Mouse (Mus musculus): ENCODE results near the gene Hlf.

Gene Hlf

DNA sequence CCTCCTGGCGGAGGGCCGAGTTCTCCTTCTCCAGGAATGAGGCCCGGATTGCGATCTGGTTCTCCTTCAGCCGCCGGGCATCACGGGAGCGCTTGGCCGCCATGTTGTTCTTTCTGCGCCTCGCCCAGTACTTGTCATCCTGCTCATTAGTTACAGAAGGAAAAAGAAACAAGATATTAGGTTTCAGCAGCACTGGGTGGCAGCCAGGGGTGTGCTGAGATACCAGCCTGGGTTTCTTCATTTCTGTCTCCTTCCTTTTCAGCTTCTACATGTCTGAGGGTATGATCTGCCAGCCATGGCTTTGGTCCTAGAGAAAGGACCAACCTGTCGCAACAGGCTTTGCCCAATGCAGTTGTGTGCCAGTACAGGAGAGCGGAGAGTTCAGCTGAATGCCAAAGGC, 49.9 kb downstream of the Hlf start:
- no peak for DNase-seq (ENCODE audit: low spot score)

DNA sequence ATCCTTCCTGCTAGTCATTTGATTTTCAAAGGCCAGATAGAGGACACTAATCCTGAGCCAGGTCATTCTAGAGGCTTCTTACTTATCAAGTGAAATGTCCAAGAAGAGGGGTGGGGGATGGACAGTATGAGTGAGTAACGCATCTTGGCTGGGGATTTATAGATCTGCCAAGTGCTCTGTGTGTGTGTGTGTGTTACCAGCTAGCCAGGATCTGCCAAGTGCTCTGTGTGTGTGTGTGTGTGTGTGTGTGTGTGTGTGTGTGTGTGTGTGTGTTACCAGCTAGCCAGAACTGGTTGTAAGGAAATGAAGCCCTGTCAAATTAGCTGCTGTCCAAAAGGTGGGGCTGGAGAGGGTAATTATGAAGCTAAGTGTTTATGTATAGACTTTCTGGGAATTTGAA, 55.9 kb downstream of the Hlf start:
- no peak for DNase-seq (ENCODE audit: low spot score)

DNA sequence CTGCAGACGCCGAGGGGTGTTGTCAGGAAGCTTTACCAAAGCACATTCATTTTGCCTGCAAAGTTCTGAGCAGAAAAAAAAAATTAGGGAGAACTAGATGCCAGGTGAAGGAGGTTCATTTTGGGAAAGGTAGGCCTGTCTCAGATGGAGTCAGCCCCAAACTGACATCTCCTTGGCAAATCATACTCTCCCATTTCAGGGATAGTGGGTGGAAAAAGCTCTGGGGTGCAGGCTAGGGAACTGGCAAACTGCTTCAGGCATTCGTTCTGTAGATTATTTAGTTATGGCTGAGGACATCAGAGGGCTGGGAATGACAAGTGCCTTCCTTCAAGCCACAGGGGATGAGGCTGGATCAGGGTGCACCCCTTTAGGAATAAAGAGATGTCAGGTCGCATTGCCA, 58.0 kb downstream of the Hlf start:
- DNase-seq (ENCODE audit: low spot score): no peak

DNA sequence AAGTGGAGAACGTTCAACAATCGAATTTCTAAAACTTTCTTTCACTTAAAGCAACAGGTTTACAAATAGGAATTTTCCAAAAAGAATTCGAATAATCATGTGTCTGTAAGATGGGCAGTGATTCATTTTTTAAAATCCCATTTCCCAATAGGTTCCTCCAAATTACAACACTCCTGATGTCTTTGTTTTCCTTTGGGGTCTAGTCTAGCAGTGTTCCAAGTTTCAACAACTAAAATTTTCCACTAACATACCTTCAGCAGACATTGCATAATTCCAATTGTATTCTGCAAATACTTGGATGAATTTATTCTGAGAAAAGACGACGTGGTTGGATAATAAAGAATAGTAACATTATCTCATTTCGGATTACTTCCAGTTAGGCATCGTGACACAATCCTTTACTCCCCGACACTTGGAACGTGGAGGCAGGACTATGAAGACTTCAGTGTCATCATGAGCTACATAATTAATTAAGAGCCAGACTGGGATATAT, 60.4 kb downstream of the Hlf start:
- DNase-seq (ENCODE audit: low spot score): no peak

DNA sequence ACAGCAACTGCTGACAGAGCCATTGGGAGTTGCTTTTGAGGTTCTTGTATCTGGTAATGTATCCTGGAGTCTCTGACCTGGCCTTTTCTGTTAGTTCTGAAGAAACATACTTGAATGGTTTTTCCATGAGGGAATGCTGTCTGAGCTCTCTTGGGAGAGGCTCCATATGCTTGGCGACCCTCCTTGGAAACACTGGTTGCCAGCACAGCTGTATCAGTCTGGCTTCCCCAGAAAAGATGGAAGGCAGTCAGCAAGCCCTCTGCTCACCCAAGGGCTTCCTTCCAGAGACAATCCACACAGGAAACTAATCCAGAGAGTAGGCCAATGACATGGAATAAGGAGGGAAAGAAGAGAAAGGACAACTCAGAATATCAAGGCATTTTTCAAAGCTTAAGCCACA, 63.9 kb downstream of the Hlf start:
- no peak for DNase-seq (ENCODE audit: low spot score)

DNA sequence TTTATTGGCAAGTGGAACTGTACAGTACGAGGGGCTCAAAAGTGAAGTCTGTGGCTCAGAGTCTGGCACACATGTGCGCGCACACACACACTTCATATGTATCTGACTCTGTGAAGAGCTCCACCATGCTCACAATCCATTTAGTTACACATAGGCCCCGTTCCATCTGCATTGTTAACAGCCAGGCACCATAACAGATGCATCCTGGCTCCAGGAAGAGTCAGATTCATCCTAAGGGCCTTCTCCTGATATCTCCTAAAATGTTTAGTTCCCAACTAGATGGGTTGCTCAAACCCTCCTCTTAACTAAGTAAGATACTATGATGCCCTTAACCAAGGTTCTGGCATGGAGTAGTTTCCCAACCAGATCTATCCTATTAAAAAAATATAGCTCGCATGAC, 64.5 kb downstream of the Hlf start:
- no peak for DNase-seq (ENCODE audit: low spot score)

DNA sequence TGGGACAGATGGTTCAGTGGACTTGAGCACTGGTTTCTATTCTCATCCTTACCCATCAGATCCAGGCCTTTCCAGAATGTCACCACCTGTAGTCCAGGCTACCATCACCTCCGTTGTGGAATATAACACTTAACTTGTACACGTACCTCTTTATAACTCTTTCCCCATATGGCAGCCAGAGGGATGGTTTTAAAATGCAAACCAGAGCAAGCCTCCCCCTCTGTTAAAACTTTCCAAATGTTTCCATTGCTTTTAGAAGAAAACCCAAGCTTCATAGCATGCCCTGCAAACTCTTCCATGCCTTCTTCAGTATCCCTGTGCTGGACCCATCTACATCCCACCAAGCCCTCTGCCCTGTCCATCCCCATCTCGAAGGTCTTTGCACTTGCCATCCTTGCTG, 66.1 kb downstream of the Hlf start:
- no peak for DNase-seq (ENCODE audit: low spot score)

DNA sequence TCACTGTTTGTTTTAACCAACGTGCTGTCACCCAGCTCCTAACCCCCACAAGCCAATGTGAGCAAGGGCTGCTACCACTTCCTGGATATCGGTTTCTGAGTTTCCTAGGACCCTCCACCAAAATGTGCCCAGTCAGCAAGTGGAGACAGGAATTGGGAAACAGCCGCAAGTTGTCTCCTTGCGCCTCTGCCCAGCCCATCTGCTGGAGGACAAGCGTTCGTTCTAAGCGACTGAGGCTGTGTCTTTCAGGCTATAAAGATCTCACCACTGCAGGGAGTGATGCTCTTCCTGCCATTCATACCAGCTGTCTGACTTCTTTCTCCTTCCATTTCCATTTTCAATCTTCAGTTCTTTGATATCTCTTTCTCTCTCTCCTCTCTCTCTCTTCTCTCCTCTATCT, 69.8 kb downstream of the Hlf start:
- DNase-seq (ENCODE audit: low spot score): no peak

DNA sequence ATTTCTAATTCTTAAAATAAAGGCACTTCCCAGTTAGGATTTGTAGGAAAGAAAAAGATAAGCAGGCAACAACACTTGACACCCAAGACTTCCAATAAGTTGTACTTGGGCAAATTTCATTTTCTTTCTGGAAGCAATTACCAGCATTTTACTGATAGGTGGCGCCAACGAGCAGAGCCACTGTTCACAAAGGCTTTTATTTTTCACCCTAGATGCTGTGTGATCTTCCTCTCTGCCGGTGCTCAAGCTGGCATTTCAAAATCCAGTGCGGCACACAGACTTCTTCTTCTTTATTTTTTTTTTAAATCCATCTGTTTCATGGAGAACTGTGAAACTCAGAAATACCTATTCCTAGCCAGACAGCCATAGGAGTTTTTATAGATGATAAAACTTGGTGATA, 73.2 kb downstream of the Hlf start:
- DNase-seq (ENCODE audit: low spot score): peak; percentile 59

DNA sequence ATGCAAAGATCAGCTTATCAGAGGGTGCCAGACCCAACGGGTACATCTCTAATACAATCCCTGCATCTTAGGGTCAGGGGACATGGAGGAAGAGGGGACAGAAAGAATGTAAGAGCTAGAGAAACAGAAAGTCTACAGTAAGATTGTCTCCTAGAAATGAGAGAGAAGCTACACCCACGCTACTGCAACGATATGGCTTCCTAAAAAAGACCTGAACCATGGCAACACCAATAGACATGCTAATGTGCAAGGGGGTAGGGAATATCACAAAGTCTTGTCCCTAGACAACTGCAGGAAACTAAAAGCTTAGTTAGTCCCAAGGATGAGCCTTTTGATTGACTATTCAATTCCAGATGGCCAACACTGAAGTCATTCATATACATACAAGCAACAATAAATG, 76.1 kb downstream of the Hlf start:
- DNase-seq (ENCODE audit: low spot score): no peak

DNA sequence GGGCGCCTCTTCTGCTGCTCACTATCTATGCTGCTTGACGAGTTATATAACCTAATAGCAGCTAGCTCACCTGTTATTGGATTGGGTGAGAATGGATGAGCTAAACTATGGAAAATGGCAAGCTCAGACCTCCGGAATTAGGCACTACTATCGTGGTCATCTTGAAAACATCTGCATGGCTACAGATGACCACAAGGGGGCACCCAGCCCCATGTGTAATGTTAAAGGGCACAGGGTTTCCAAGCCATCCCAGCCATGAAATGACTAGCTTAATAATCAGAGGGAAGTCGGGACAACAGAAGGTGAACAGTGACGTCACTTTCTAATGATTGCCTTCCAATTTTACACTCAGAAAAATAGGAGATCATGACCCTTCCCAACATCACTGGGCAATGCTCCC, 83.7 kb downstream of the Hlf start:
- DNase-seq (ENCODE audit: low spot score): peak; percentile 74

DNA sequence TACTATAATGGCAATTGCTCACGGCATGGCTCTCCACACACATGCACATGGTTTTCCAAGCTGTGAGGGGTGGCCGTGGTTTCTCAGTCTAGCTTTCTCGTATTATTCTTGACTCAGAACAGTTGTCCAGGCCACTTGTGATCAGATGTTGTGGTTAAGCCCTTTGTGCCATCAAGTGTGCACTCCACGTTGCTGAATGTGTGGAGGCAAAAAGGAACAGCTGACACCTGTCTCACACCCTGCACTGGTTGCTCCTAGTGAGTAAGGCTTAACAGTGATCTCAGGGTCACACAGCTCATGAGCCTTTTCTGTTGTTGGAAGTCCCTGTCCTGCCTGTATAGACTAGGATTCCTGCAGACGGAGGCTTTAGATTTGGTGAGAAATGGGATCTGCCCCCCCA, 84.6 kb downstream of the Hlf start:
- DNase-seq (ENCODE audit: low spot score): no peak

DNA sequence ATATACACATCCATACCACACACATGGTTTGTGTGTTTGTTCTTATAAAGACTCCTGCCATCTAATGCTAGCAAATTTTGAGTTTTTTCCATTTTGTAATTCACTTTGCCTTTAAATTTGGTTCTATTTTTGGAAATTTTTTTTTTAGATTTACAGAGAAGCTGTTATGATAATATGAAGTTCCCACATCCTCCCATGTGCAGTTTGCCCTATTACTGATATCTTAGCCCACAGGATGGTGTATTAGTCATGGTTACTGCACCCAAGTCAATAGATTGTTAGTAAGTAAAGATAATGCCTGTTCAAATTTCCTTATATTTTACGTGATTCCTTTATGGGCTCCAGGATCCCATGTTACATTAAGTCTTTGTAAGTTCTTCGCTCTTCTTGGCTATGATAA, 96.1 kb downstream of the Hlf start:
- no peak for DNase-seq (ENCODE audit: low spot score)

DNA sequence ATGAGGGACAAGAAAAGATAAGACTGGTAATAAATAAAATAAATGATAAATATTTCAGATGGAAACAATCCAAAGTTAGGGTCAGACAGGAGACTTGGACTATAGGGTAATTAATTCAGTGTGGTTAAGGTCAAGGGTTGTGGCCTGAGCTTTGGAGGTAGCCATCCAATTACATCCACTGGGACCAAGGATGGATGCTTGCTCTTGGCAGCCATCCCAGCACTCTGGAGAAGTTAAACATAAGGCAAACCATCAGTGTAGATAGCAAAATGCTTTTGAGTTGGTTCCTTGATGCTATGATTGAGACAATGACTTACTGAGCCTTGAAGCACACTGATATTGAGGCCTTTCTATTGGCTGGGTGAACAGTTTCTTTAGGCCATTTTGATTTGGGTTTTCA, 97.9 kb downstream of the Hlf start:
- DNase-seq (ENCODE audit: low spot score): no peak

DNA sequence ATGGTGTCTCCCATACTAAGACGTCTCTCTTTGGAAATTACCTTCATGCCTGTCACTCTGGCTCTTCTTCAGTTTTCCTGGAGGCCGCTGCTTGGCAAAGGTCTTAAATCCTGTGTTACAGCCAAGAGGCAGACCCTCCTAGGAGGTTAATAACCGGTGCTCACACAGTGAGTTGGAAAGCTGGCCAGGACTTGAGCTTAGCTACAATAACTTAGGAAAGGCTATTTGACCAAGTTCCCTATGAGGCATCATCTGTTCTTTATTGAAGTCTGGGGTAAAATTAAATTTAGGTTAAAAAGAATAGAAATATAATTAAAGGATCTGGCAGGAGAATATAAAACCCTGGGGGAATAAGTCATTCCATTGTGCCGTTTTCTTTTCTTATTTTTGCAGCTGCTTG, 99.5 kb downstream of the Hlf start:
- DNase-seq (ENCODE audit: low spot score): no peak

DNA sequence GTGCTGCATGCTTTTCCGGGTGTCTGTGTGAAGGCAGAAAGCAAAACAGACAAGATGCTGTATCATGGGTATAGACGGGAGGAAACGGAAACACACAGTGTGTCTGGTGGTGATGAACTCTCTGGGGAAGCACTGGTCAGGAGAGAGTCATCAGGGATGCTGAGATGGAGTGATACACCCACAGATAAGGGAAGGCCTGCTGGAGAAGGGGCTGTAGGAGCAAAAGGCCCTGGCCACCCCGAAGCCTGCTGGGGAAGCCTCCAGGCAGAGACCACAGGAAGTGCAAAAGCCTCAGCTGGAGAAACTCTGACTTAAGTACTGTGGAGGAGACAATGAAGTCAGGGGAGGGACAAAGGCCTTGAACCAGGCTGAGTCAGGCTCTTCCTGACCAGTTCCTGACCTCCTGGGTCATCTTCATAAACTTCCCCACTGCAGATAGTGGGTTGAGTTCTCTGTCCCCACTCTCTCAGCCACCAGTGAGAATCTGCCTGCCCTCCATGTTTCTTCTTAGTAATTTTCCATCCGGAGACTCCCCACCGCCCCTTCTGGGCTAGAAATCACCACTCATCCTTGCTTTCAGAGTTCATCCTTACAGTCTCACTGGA, 104.0 kb downstream of the Hlf start:
- DNase-seq (ENCODE audit: low spot score): no peak
